Mouse (Mus musculus) myocyte (in vitro differentiated cells): Measurements from ENCODE around the gene Tnfrsf13b.
"Not testable (repeated sequence)": the region's sequence is repeated elsewhere in the genome, so short reads cannot be mapped to it uniquely, and the experiment has no call there.

Experiments used
- E2F4 ChIP-seq: IDR thresholded peaks from one replicate; pipeline ENCODE4 v1.6.1; 2011; ENCODE audit warnings: mild to moderate bottlenecking, control low read depth, moderate library complexity; ENCODE audit not compliant: insufficient read depth
- MAX ChIP-seq: IDR thresholded peaks from one replicate; pipeline ENCODE4 v1.6.1; 2011; ENCODE audit warnings: low read depth, mild to moderate bottlenecking, control low read depth
- POLR2A ChIP-seq: IDR thresholded peaks from one replicate; pipeline ENCODE4 v1.6.1; 2011; ENCODE audit warnings: low read depth, mild to moderate bottlenecking, control low read depth, moderate library complexity; ENCODE audit not compliant: insufficient read length
- POLR2AphosphoS2 ChIP-seq: IDR thresholded peaks from one replicate; pipeline ENCODE4 v1.6.1; 2011; ENCODE audit warnings: low read depth, control low read depth; ENCODE audit not compliant: insufficient read length
- TCF12 ChIP-seq: IDR thresholded peaks from one replicate; pipeline ENCODE4 v1.6.1; 2011; ENCODE audit warnings: mild to moderate bottlenecking, control low read depth; ENCODE audit not compliant: poor library complexity, insufficient read depth, severe bottlenecking
- USF1 ChIP-seq: IDR thresholded peaks from one replicate; pipeline ENCODE4 v1.6.1; 2011; ENCODE audit warnings: low read depth, mild to moderate bottlenecking, control low read depth, moderate library complexity

- not testable (repeated sequence) for TF ChIP-seq POLR2A, E2F4, MAX, POLR2AphosphoS2, USF1, TCF12
Observed at GRCm38 (mm10) chr11:61192123-61192522, 65.6 kb downstream of the Tnfrsf13b start.
